Mouse (Mus musculus) hindbrain, embryonic 12.5 days (tissue): ENCODE data around the gene Calcrl. TPM values are rescaled to one million over a fixed set of nuclear protein-coding genes. Genes with fewer than 3 reads are reported as not detected.

ENCODE experiments used
- ATAC-seq: fragments of 200-750 bp; cut with Nextera tagmentation; 2 replicates; pipeline ENCODE4 v1.8.0; 2017; ENCODE audit warnings: moderate TSS enrichment; ENCODE audit not compliant: low FRiP score
- H3K27ac ChIP-seq: fragments of 300-500 bp; sonication (generic); 2 replicates; pipeline ENCODE4 v1.5.1; 2016; ENCODE audit warnings: mild to moderate bottlenecking
- H3K27me3 ChIP-seq: fragments of 300-500 bp; sonication (generic); 2 replicates; pipeline ENCODE4 v1.6.1; 2016; ENCODE audit warnings: mild to moderate bottlenecking
- H3K36me3 ChIP-seq: fragments of 300-500 bp; sonication (generic); 2 replicates; pipeline ENCODE4 v1.6.1; 2016; ENCODE audit warnings: mild to moderate bottlenecking
- H3K4me1 ChIP-seq: fragments of 300-500 bp; sonication (generic); 2 replicates; pipeline ENCODE4 v1.6.1; 2016
- H3K4me2 ChIP-seq: fragments of 300-500 bp; sonication (generic); replicated peaks from 2 replicates; pipeline ENCODE4 v1.6.1; 2016; ENCODE audit warnings: mild to moderate bottlenecking
- H3K4me3 ChIP-seq: fragments of 300-500 bp; sonication (generic); 2 replicates; pipeline ENCODE4 v1.5.1; 2016; ENCODE audit warnings: mild to moderate bottlenecking
- H3K9ac ChIP-seq: fragments of 300-500 bp; sonication (generic); 2 replicates; pipeline ENCODE4 v1.6.1; 2016; ENCODE audit warnings: mild to moderate bottlenecking, moderate library complexity
- H3K9me3 ChIP-seq: fragments of 300-500 bp; sonication (generic); replicated peaks from 2 replicates; pipeline ENCODE4 v1.6.1; 2016; ENCODE audit warnings: mild to moderate bottlenecking
- WGBS: fragments of 180-500 bp; shearing (Covaris S2); methylation state at CpG from one replicate; pipeline ENCODE4 v1.1.7; 2016; 5-methylcytosine and 5-hydroxymethylcytosine counted together
- polyA plus RNA-seq: library from polyadenylated mRNA; unstranded; fragments of >200 nt; fragmentation: Nextera tagmentation; extraction: Ambion mirVana; gene quantifications from 2 replicates; pipeline ENCODE4 v1.2.1, GENCODE M21; 2016

The Calcrl gene
- polyA plus RNA-seq, 1 experiment from 2014 or later, result 15.4 TPM

- WGBS, result 78% methylated on average over 11 of the region's 11 CpGs
Observed at GRCm38 (mm10) chr2:84387394-84388022, 37.7 kb downstream of the Calcrl start.

GRCm38 (mm10) chr2:84386563-84387393, 38.4 kb downstream of the Calcrl start:
- ATAC-seq, result no peak
- Histone ChIP-seq H3K36me3 (no peaks in the 10 kb centered on the region), H3K4me3 (no peak overlapping the region), H3K27ac (no peak overlapping the region), H3K9ac (no peak overlapping the region), H3K27me3 (no peaks in the 10 kb centered on the region), H3K9me3 (no peaks in the 10 kb centered on the region), H3K4me1 (no peaks in the 10 kb centered on the region), H3K4me2 (peak overlapping the region; percentile 15)
- 49% methylated on average over 18 of the region's 18 CpGs for WGBS

More at GRCm38 (mm10) chr2:84387394-84388022, 37.7 kb downstream of the Calcrl start:
- Histone ChIP-seq H3K9me3 (no peaks in the 10 kb centered on the region), H3K9ac (no peak overlapping the region), H3K27ac (no peak overlapping the region), H3K36me3 (no peaks in the 10 kb centered on the region), H3K4me2 (peak overlapping the region; percentile 15; the same call in 1 of the 2 replicates), H3K4me1 (no peaks in the 10 kb centered on the region), H3K4me3 (no peak overlapping the region), H3K27me3 (no peaks in the 10 kb centered on the region)
- ATAC-seq, result no peak

- no peak for ATAC-seq
- H3K9ac ChIP-seq, result no peak overlapping the region
- H3K9me3 ChIP-seq, result no peaks in the 10 kb centered on the region
- no peaks in the 10 kb centered on the region for H3K4me1 ChIP-seq
- no peaks in the 10 kb centered on the region for H3K27me3 ChIP-seq
- H3K4me2 ChIP-seq, result no peak overlapping the region
- H3K27ac ChIP-seq, result no peak overlapping the region
- 76% methylated on average over 6 of the region's 6 CpGs for WGBS
- no peaks in the 10 kb centered on the region for H3K36me3 ChIP-seq
- H3K4me3 ChIP-seq, result no peak overlapping the region
Observed at GRCm38 (mm10) chr2:84384911-84385693, 40.1 kb downstream of the Calcrl start.

GRCm38 (mm10) chr2:84383828-84384227, 41.4 kb downstream of the Calcrl start:
- Histone ChIP-seq H3K4me1 (no peaks in the 10 kb centered on the region), H3K27me3 (no peaks in the 10 kb centered on the region), H3K9me3 (no peaks in the 10 kb centered on the region), H3K27ac (no peak overlapping the region), H3K4me3 (no peak overlapping the region), H3K36me3 (no peaks in the 10 kb centered on the region), H3K9ac (no peak overlapping the region), H3K4me2 (no peak overlapping the region)
- 87% methylated on average over 4 of the region's 4 CpGs for WGBS
- ATAC-seq, result no peak

GRCm38 (mm10) chr2:84382556-84382955, 42.7 kb downstream of the Calcrl start:
- Histone ChIP-seq H3K9ac (no peak overlapping the region), H3K36me3 (no peaks in the 10 kb centered on the region), H3K4me2 (no peak overlapping the region), H3K4me3 (no peak overlapping the region), H3K27me3 (no peaks in the 10 kb centered on the region), H3K4me1 (no peaks in the 10 kb centered on the region), H3K9me3 (no peaks in the 10 kb centered on the region), H3K27ac (no peak overlapping the region)
- no peak for ATAC-seq

- Histone ChIP-seq H3K36me3 (no peaks in the 10 kb centered on the region), H3K9ac (no peak overlapping the region), H3K27me3 (no peaks in the 10 kb centered on the region), H3K27ac (no peak overlapping the region), H3K4me1 (no peaks in the 10 kb centered on the region), H3K9me3 (no peaks in the 10 kb centered on the region), H3K4me3 (no peak overlapping the region), H3K4me2 (no peak overlapping the region)
- 85% methylated on average over 5 of the region's 5 CpGs for WGBS
- ATAC-seq, result no peak
Observed at GRCm38 (mm10) chr2:84381997-84382396, 43.2 kb downstream of the Calcrl start.

GRCm38 (mm10) chr2:84380816-84381215, 44.4 kb downstream of the Calcrl start:
- no peak overlapping the region for H3K9ac ChIP-seq
- no peaks in the 10 kb centered on the region for H3K27me3 ChIP-seq
- no peak overlapping the region for H3K4me2 ChIP-seq
- 83% methylated on average over 11 of the region's 11 CpGs for WGBS
- H3K9me3 ChIP-seq, result no peaks in the 10 kb centered on the region
- H3K36me3 ChIP-seq, result no peaks in the 10 kb centered on the region
- no peak overlapping the region for H3K27ac ChIP-seq
- no peak for ATAC-seq
- H3K4me3 ChIP-seq, result no peak overlapping the region
- no peaks in the 10 kb centered on the region for H3K4me1 ChIP-seq

GRCm38 (mm10) chr2:84378678-84379077, 46.5 kb downstream of the Calcrl start:
- WGBS, result 84% methylated on average over 5 of the region's 5 CpGs
- no peak overlapping the region for H3K4me3 ChIP-seq
- H3K27ac ChIP-seq, result no peak overlapping the region
- no peaks in the 10 kb centered on the region for H3K36me3 ChIP-seq
- H3K27me3 ChIP-seq, result no peaks in the 10 kb centered on the region
- no peak overlapping the region for H3K9ac ChIP-seq
- no peaks in the 10 kb centered on the region for H3K4me1 ChIP-seq
- H3K4me2 ChIP-seq, result no peak overlapping the region
- H3K9me3 ChIP-seq, result no peaks in the 10 kb centered on the region
- ATAC-seq, result no peak

- Histone ChIP-seq H3K27ac (no peak overlapping the region), H3K9me3 (no peaks in the 10 kb centered on the region), H3K4me3 (no peak overlapping the region), H3K36me3 (no peaks in the 10 kb centered on the region), H3K27me3 (no peaks in the 10 kb centered on the region), H3K4me2 (no peak overlapping the region), H3K9ac (no peak overlapping the region), H3K4me1 (no peaks in the 10 kb centered on the region)
- ATAC-seq, result no peak
- 80% methylated on average over 5 of the region's 5 CpGs for WGBS
Observed at GRCm38 (mm10) chr2:84369256-84369655, 56.0 kb downstream of the Calcrl start.

GRCm38 (mm10) chr2:84366742-84367141, 58.5 kb downstream of the Calcrl start:
- Histone ChIP-seq H3K27me3 (no peaks in the 10 kb centered on the region), H3K4me3 (no peak overlapping the region), H3K9me3 (no peaks in the 10 kb centered on the region), H3K27ac (no peak overlapping the region), H3K36me3 (no peaks in the 10 kb centered on the region), H3K4me1 (no peaks in the 10 kb centered on the region), H3K9ac (no peak overlapping the region), H3K4me2 (no peak overlapping the region)
- no peak for ATAC-seq

- Histone ChIP-seq H3K36me3 (no peaks in the 10 kb centered on the region), H3K4me3 (no peak overlapping the region), H3K4me1 (no peaks in the 10 kb centered on the region), H3K9me3 (no peaks in the 10 kb centered on the region), H3K27ac (no peak overlapping the region), H3K9ac (no peak overlapping the region), H3K4me2 (no peak overlapping the region), H3K27me3 (no peaks in the 10 kb centered on the region)
- ATAC-seq, result no peak
- WGBS, result 87% methylated on average over 3 of the region's 3 CpGs
Observed at GRCm38 (mm10) chr2:84365266-84365665, 59.9 kb downstream of the Calcrl start.
